Mouse (Mus musculus): Measurements from ENCODE around the gene Nr0b2.

Nr0b2 gene

DNA sequence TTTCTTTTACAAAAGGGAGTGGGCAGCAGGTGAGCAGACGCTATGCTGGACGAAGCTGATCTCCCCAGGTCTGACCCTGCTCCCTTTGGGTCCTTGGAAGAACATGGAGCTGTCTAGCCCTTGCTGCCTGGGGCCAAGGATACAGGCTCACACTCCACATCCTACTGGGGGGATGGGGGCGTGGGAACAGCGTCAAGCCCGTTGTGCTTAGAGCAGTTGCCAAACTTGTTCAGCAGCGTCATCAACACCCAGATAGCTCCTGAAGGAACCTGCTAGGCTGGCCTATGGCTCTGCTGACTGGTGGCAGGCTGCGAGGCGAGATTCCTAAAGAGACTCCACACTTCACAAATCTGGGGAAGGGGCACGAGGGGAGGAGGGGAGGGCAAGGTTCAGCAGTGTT lies 52.2 kb downstream of the Nr0b2 start:
- no peak for DNase-seq (ENCODE audit: inconsistent ontology term)

Data from Muller cell, postnatal 12 days (primary cell).